Mouse (Mus musculus) cortical plate, adult 2 months (tissue): ENCODE measurements at regions not wholly inside any gene's neighbourhood (a gene's known extent, or its start where the extent isn't known, plus 50 kb on each side); places are given as distances from the start of the nearest gene placed in this dataset.

Source experiments
- CTCF ChIP-seq: fragments of 200-500 bp; IDR thresholded peaks from 2 replicates; pipeline ENCODE4 v1.5.1; 2011; ENCODE audit warnings: mild to moderate bottlenecking, control low read depth, low read length; ENCODE audit not compliant: insufficient read depth; ENCODE audit errors: extremely low read depth
- POLR2A ChIP-seq: fragments of 200-500 bp; IDR thresholded peaks from 2 replicates; pipeline ENCODE4 v1.6.1; 2011; ENCODE audit warnings: mild to moderate bottlenecking, low read length, control low read depth; ENCODE audit not compliant: insufficient read depth; ENCODE audit errors: extremely low read depth

DNA sequence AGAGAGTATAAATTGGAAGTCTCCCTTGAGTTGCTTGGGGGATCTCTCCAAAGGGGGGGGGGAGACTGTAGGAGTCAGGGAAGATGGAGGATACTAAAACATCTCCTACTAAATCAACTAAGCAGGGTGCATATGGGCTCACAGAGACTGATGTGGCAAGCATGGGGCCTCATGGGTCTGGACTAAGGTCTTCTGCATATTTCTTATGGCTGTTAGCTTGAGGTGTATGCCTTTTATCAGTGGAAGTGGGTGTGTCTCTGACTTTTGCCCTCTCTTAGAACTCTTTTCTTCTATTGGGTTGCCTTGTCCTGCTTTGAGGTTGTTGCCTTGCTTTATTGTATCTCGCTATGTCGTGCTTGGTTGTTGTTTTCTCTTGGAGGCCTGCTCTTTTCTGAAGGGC is 150.1 kb upstream of the Sel1l start:
- no peak for TF ChIP-seq CTCF
- TF ChIP-seq POLR2A: no peak
